Mouse (Mus musculus) ES-E14 (cell line): Measurements from ENCODE around the gene Plpp2. TPM values are rescaled to one million over a fixed set of nuclear protein-coding genes. Genes with fewer than 3 reads are reported as not detected.

Source experiments
- DNase-seq: peaks from one replicate; pipeline ENCODE4 v3.0.0-alpha.2; 2013; ENCODE audit warnings: low read depth, low spot score
- H3K27ac ChIP-seq: 2 replicates; pipeline ENCODE4 v1.5.1; 2012; ENCODE audit warnings: low read depth, mild to moderate bottlenecking, low read length, moderate library complexity, mixed read lengths; ENCODE audit not compliant: poor library complexity, insufficient read depth, severe bottlenecking
- H3K36me3 ChIP-seq: 2 replicates; pipeline ENCODE4 v1.6.1; 2012; ENCODE audit warnings: mild to moderate bottlenecking, low read length, moderate library complexity, mixed read lengths; ENCODE audit not compliant: control insufficient read depth, poor library complexity, insufficient read depth, severe bottlenecking
- H3K4me1 ChIP-seq, 2 experiments: fragments of 150-350 bp in 1 of 2; sonication (generic) in 1 of 2; 2 replicates each; pipeline ENCODE4 v1.6.1; 2012; ENCODE audit warnings: low read length in 2 of 2, mild to moderate bottlenecking in 1 of 2, mixed read lengths in 1 of 2; ENCODE audit not compliant: control insufficient read depth in 2 of 2, insufficient read depth in 2 of 2, poor library complexity in 1 of 2
- H3K4me3 ChIP-seq, 2 experiments: fragments of 150-350 bp in 1 of 2; sonication (generic) in 1 of 2; 2 replicates each; pipeline ENCODE4 v1.5.1; 2012; ENCODE audit warnings: low read length in 2 of 2, low read depth in 1 of 2, mild to moderate bottlenecking in 1 of 2, mixed read lengths in 1 of 2; ENCODE audit not compliant: insufficient read depth in 1 of 2, poor library complexity in 1 of 2, severe bottlenecking in 1 of 2
- H3K9ac ChIP-seq: 2 replicates; pipeline ENCODE4 v1.6.1; 2012; ENCODE audit warnings: low read depth, mild to moderate bottlenecking, low read length, mixed read lengths; ENCODE audit not compliant: poor library complexity, insufficient read depth, severe bottlenecking
- H3K9me3 ChIP-seq: fragments of 150-350 bp; sonication (generic); 2 replicates; pipeline ENCODE4 v1.6.1; 2012; ENCODE audit warnings: low read depth, mild to moderate bottlenecking, low read length; ENCODE audit not compliant: control insufficient read depth, insufficient read depth
- CHD2 ChIP-seq: IDR thresholded peaks from 2 replicates; pipeline ENCODE4 v1.6.1; 2014; ENCODE audit warnings: mild to moderate bottlenecking, low read depth, low read length, inconsistent platforms
- HCFC1 ChIP-seq: IDR thresholded peaks from 2 replicates; pipeline ENCODE4 v1.6.1; 2012; ENCODE audit warnings: low read length, inconsistent platforms, borderline replicate concordance; ENCODE audit not compliant: insufficient read depth
- MAFK ChIP-seq: IDR thresholded peaks from 2 replicates; pipeline ENCODE4 v1.6.1; 2014; ENCODE audit warnings: mild to moderate bottlenecking, low read depth, low read length, inconsistent platforms; ENCODE audit not compliant: insufficient read depth
- ZC3H11A ChIP-seq: IDR thresholded peaks from 2 replicates; pipeline ENCODE4 v1.6.1; 2012; ENCODE audit warnings: low read depth, mild to moderate bottlenecking, inconsistent platforms, low read length, borderline replicate concordance
- ZNF384 ChIP-seq: IDR thresholded peaks from 2 replicates; pipeline ENCODE4 v1.6.1; 2012; ENCODE audit warnings: low read depth, low read length, inconsistent platforms
- in situ Hi-C, 2 experiments: fragments of 600-800 bp; cut with MboI; formaldehyde crosslinking; loops; one replicate each; pipeline ENCODE4 v1.15.1; 2025; ENCODE audit warnings: low sequenced_read_pairs in 2 of 2, inconsistent platforms in 1 of 2; ENCODE audit not compliant: unreplicated experiment in 2 of 2
- total RNA-seq: library from RNA; depleted of rRNA; stranded (reverse); fragments of 300-350 nt; gene quantifications from 2 replicates; pipeline ENCODE4 v1.2.3, GENCODE M21; 2012

Plpp2 gene
- total RNA-seq, 1 experiment, result 27.2 TPM

- H3K4me1 ChIP-seq, result peaks cover 0 to 13% of the 10 kb centered on the region in 2 experiments; a peak in 1 of 4 replicates
- DNase-seq, result no peak
- no peak overlapping the region for H3K9ac ChIP-seq
- in situ Hi-C loops, result no loop called here
- TF ChIP-seq ZC3H11A (no peak), CHD2 (no peak), HCFC1 (no peak), ZNF384 (no peak), MAFK (no peak)
- no peak overlapping the region for H3K27ac ChIP-seq
- no peaks in the 10 kb centered on the region for H3K9me3 ChIP-seq
- peaks cover 45% of the 10 kb centered on the region for H3K36me3 ChIP-seq
- H3K4me3 ChIP-seq, result no peak overlapping the region
These were observed 16.8 kb upstream of the Plpp2 start for GRCm38 (mm10) chr10:79550366-79550765.

- Histone ChIP-seq H3K9ac (no peak overlapping the region), H3K4me1 (peaks cover 0 to 13% of the 10 kb centered on the region in 2 experiments; a peak in 1 of 4 replicates), H3K9me3 (no peaks in the 10 kb centered on the region), H3K4me3 (no peak overlapping the region), H3K36me3 (peaks cover 57% of the 10 kb centered on the region), H3K27ac (no peak overlapping the region)
- in situ Hi-C loops, result no loop called here
- DNase-seq, result no peak
- TF ChIP-seq MAFK (no peak), CHD2 (no peak), HCFC1 (no peak), ZNF384 (no peak), ZC3H11A (no peak)
These were observed 15.6 kb upstream of the Plpp2 start for GRCm38 (mm10) chr10:79548971-79549723.

GRCm38 (mm10) chr10:79548546-79548945, 14.9 kb upstream of the Plpp2 start:
- Histone ChIP-seq H3K4me3 (no peak overlapping the region), H3K9me3 (no peaks in the 10 kb centered on the region), H3K4me1 (peaks cover 0 to 9% of the 10 kb centered on the region in 2 experiments; a peak in 1 of 4 replicates), H3K36me3 (peaks cover 63% of the 10 kb centered on the region), H3K27ac (no peak overlapping the region), H3K9ac (no peak overlapping the region)
- in situ Hi-C loops, result no loop called here
- DNase-seq, result no peak
- TF ChIP-seq MAFK (no peak), CHD2 (no peak), ZC3H11A (no peak), HCFC1 (no peak), ZNF384 (no peak)

GRCm38 (mm10) chr10:79547148-79547675, 13.6 kb upstream of the Plpp2 start:
- peaks cover 76% of the 10 kb centered on the region for H3K36me3 ChIP-seq
- H3K4me3 ChIP-seq, result no peak overlapping the region
- in situ Hi-C loops, result no loop called here
- DNase-seq, result no peak
- H3K9me3 ChIP-seq, result no peaks in the 10 kb centered on the region
- TF ChIP-seq ZNF384 (no peak), MAFK (no peak), CHD2 (no peak), HCFC1 (no peak), ZC3H11A (no peak)
- H3K27ac ChIP-seq, result no peak overlapping the region
- H3K9ac ChIP-seq, result no peak overlapping the region
- peaks cover 0 to under 1% of the 10 kb centered on the region in 2 experiments; a peak in 1 of 4 replicates for H3K4me1 ChIP-seq
